Mouse (Mus musculus) natural killer cell, adult 2 months (primary cell): ENCODE measurements around the gene Oard1.
A peak's percentile ranks its signal among the peaks of the same experiment; 100 is the strongest.

ENCODE experiments used
- DNase-seq, 2 experiments: peaks; one replicate each; pipeline ENCODE4 v3.0.0; 2022; ENCODE audit warnings: low spot score in 2 of 2

Oard1 gene

DNA sequence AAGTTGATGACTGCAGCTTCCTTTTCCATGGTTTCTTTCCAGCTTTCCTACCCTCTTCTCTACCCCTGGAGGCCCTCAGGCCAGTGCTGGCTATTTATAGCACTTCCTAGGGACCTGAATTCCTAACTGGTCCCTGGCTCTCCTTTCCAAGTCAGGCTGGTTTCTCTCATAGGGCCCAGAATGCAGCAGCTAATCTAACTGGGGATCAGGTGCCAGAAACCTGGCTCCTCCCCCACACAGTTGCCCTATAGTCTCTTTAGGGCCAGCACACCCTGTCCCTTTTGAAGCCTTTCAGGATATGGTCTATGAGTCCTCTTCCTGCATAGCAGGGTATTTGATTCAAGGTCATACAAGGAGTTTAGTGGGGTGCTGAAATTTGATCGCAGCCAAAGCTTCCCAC is 26.7 kb downstream of the Oard1 start:
- no peak for DNase-seq

DNA sequence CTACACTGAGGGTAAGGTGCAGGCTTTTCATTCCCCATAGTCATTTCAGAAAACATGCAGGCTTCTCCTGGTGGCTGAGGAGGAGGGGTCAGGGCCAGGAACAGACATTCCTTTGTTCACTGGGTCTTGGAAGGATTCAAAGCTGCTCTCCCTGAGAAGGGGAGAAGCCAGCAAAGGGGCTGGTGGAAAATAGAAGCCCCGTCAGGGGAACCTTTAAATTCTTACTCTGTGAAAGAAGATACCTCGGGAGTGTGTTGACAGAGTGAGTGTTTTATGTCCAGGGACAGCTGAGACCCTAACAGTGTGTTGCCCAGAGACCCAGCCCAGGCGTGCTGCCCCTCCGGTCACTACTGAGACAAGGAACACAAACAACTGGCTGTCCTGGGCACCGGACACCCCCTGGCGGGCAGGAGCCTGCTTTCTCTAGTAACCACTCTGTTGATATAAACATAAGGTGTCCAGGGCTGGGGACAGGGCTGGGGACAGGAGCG is 27.7 kb downstream of the Oard1 start:
- no peak for DNase-seq

DNA sequence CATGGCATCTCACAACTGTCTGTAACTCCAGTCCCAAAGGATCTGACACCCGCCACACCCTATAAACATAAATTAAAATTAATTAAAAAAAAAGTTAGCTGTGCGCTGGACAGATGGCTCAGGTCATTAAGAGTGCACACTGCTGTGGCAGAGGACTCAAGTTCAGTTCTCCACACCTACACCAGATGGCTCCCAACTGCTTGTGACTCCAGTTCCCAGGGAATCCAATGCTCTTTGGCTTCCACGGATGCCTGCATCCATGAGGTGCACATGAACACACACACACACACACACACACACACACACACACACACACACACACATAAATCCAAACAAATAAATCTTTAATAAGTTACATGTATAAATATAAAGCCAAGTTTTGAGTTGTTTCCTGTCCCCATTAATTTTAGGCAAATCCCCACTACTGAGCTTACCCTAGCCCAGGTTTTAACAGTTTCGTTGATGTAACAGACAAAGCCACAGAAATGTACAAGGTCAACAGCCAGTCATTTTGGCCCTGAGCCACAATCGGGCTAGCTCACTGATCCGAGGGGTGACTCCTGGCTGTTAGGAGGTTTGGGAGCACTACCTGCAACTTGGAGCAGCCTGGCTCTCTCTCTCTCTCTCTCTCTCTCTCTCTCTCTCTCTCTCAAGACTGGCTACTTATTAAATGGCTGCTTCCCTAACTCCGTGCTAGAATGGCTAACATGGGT is 33.1 kb downstream of the Oard1 start:
- no peak for DNase-seq

DNA sequence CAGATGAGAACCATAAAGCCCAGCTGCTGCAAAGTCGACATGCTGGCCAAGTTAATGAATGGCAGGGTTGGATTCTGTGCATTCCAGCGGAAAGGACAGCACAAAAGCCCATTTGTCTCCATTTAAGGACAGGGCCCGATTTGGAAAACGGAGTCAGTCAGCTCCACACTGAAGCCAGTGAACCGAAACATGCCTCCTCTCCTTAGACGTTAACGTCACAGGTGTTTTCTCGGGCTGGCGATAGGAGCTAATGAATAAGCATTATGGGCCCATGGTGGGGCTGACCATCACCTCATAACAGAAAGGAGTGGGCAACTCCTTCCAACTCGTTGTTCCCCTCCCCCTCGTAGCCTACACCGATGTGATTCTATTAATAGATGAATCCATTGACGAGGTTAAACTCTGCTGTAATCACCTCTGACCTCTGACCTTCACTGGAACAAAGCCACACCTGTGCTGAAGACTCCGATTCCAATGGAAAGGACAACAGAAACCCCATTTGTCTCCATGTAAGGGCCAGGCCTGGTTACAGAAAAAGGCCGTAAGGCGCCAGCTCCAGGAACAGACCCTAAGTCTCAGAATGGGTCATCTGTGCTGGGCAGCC is 33.8 kb downstream of the Oard1 start:
- DNase-seq = no peak

DNA sequence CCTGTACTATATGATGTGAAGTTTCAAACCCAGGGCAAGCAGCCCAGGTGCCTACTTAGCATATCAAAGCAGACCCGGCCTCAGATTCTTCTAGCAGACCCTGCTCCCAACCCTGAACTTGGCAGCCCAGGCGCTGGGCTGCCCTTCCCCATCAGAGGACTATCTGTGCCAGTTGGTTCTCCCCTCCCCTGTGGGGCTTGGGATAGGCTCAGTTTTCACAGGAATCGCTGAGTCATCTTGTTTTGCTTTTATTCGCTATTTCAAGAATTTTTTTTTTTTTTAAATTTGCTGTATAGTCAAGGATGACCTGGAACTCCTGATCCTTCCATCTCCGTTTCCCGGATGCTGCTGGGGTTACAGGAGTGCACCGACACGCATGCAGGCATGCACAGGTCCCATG is 37.9 kb downstream of the Oard1 start:
- DNase-seq = no peak

DNA sequence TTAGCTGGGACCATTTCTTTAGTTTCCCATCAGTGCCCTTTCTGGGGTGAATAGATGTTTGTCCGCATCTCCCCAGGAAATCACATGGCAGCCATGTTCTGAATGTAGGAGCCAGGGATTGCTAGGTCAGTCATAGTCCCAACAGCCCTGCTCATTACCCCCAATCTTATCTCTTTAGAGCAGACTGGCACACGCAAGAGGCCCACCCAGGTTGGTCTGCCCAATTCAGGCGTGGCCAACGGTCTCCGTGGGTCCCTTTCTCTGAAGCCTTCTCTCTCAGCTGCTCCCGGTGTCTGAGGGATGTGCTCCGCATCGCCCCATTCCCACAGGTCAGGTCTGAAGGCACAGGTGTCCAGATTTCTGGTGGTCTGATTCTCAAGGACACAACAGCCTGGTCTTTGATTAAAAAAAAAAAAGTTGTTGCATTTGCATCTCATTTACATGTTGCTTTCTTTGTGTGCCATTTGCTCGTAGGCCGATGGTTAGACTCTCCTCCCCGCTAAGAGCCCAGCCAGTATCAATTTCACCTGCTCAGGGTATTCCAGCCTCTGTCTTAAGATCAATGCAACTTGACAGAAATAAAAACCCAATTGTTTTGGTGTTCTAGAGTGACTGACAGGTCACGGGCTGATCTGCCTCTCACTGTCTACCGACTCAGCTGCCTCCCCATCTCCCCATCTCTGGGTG is 41.0 kb downstream of the Oard1 start:
- no peak for DNase-seq

DNA sequence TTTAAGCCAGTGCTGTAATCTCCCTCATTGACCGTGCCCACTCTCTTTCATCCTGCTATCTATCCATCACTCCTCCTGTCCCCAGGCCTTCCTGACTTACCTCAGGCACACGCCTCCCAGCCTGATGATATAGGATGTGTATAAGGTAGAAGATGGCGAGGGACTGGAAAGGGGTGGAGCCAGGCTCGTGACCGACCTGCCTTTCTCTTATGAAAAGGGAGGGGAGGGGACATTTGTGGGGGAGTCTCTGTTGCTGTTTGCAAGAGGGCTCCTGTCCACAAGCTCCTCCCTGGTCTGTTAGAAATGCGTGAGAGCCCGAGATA is 41.5 kb downstream of the Oard1 start, which contains the start of gene Tspo2:
Gene Tspo2 (minus strand): TSS at position 170 of the 323 bp plus-strand sequence.
- no peak for DNase-seq

DNA sequence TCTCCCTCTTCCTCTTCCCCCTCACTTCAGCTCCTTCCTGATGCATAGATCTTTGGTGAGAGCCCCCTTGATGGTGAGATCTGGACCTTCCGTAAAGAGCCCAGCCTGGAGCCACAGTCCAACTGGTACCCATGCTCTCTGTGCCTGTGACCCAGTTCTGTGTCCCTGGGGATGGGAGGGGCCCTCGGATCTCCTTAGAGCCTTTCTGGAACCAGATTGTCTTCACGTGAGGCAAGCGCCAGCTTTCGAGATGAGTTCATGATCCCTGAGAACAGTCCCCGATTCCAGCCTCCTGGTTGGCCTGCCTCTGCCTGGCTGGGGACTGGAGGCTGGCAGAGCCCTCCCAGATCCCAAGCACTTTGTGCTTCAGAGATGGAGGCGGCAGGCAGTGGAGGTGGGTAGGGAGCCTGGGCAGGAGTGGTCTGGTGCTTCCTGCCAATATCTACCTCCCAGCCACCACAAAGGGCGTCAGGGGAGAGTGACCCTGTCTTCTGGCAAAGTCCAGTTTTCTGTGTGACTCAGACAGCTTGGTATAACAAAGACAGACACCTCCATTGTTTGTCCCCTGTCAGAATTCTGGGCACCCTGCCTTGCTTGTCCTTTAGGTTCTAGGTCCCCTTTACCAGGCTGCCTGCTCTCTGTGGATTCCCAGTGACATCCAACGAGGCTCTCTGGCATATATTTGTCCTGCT is 42.1 kb downstream of the Oard1 start:
- no peak for DNase-seq

DNA sequence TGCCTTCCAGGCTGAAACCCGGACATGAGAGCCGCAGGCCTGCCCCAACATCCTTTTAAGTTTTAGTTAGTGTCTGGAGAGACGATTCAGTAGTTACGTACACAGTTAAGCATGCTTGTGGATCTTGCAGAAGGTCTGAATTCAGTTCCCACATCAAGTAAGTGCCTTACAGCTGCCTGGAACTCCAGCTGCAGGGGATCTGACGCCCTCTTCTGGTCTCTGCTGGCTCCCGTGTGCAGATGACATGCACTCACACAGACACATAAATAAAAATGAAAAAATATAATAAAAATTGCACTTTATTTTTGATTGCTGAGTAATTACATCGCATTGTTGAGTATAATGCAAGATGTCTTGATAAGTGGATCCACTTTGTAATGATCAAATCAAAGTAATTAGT is 43.7 kb downstream of the Oard1 start:
- no peak for DNase-seq

DNA sequence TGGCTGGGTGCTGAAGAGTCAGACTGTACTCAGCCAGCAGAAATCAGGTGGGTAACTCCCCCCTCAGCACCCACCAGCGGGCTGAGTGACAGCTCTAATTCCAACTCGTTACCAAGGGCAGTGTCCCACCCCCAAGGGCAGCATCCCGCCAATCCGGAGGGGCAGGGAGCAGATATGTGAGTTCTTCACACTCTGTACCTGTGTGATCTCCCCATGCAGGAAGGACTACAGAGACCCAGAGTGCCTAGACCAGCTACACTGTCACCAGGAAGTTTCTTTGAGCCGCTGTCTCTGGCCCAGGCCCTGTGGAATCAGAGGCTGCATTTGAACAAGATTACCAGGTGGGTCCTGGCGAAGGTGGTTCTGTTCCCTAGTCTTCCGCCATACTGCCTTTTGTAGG is 44.4 kb downstream of the Oard1 start:
- DNase-seq = no peak

DNA sequence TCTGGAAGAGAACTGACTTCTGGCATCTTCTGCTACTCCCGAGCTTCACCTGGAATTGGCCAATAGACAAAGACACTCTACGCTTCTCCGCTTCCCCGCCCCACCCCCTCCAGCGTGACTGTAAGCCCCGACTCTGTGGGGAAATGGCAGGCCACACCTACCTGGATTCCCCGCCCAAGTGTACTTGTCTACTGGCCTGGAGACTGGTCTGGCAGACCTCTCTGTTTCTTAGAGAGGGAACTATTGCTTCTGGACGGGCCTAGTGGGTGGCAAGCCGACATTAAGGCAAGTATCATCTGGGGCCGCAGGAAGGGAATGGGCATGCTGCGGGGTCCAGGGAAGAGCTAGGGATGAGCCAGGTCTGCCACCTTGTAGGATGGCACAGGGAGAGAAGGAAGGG is 44.9 kb downstream of the Oard1 start, which contains the start of gene Unc5cl:
Gene Unc5cl (plus strand): TSS at position 214 of the 400 bp plus-strand sequence.
- no peak for DNase-seq

DNA sequence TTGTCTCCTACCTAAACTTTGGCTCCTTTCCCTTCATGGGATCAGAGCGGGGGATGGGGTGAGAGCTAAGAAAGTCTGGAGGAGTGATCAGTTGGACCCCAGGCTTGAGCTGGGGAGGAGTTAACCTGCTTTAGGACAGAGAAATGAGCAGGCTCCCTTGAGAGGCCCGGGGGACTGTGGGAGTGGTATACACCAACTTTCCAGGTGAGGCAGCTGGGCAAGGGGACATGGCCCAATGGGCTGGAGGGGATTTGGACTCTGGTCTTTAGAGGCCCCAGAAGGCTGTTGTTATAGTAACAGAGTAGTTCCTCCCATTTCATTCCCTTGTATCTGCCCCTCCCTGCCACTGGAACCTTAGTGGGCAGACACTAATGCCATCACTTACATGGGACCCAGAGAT is 46.1 kb downstream of the Oard1 start:
- DNase-seq = no peak

DNA sequence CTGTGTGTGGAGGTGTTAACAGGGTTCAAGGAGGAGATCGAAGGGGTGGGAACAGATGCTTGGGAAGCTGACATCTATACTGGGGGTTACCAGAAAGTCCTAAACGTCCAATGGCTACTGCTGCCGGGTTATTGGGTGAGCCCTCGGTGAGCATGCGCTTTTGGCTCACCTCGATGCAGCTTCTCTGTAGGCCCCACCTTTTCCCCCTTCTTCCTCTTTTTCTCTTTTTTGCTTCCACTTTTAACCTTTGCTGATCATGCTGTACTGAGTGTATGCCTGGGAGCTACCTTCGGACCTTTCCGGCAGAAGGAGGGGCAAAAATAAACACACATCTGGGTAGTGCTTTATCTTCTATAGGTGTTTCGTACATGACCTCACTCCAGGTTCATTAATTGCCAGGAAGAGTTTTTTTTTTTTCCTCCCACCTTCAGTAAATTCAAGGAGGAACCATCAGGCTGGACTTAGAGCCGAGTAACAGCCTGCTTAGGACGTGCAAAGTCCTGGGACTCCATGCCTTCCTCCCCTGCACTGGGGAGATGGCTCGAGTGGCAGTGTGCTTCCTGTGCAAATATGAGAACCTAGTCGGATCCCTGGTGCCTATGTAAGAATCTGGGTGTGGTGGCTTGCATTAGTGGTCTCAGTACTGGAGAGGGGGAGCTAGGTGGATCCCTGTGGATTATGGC is 48.3 kb downstream of the Oard1 start:
- peak in 1 of 2 experiments; percentile 7 for DNase-seq

DNA sequence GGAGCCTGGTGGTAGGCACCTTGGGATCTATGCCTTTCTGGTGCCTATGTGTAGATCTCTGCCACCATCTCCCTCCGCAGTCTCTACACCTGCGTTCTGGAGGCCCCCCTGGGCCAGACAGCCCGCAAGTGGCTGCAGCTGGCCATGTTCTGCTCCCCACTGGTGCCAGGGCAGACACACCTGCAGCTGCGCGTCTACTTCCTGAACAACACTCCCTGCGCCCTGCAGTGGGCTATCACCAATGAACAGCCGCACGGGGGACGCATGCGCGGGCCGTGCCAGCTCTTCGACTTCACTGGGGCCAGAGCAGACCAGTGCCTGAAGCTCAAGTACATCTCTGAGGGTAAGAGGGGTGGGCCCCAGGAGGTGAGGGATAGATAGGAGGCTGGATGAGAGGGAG is 52.3 kb downstream of the Oard1 start:
- DNase-seq = peak in 1 of 2 experiments; percentile 29

DNA sequence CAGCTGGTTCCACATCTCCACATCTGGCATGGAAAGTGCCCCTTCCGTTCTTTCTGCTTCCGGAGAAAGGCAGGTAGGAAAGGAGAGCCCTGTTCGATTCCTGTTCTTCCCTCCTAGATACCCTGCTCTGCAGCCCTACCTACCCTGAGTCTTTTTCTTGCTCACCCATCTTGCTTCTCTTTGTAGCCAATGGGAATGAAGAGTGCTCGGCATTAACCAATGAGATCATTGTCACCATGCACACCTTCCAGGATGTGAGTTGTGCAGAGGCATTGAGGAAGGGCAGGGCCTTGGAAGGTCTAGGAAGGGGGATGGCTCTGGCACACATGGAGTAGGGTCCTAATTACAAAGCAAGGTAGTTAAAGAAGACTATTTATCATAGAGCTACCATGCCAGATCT is 53.6 kb downstream of the Oard1 start:
- DNase-seq = no peak
